Mouse (Mus musculus) embryonic facial prominence, embryonic 12.5 days (tissue): ENCODE data around the gene Ccdc158. TPM values are rescaled to one million over a fixed set of nuclear protein-coding genes. Genes with fewer than 3 reads are reported as not detected.

Experiments used
- ATAC-seq: fragments of 200-750 bp; cut with Nextera tagmentation; 2 replicates; pipeline ENCODE4 v1.8.0; 2017; ENCODE audit not compliant: insufficient number of reproducible peaks, insufficient read depth, low FRiP score, low TSS enrichment
- H3K27ac ChIP-seq: fragments of 300-500 bp; sonication (generic); 2 replicates; pipeline ENCODE4 v1.5.1; 2016; ENCODE audit warnings: mild to moderate bottlenecking
- H3K27me3 ChIP-seq: fragments of 300-500 bp; sonication (generic); 2 replicates; pipeline ENCODE4 v1.6.1; 2016; ENCODE audit warnings: mild to moderate bottlenecking, moderate library complexity
- H3K36me3 ChIP-seq: fragments of 300-500 bp; sonication (generic); 2 replicates; pipeline ENCODE4 v1.6.1; 2016; ENCODE audit warnings: mild to moderate bottlenecking
- H3K4me1 ChIP-seq: fragments of 300-500 bp; sonication (generic); 2 replicates; pipeline ENCODE4 v1.6.1; 2016
- H3K4me2 ChIP-seq: fragments of 300-500 bp; sonication (generic); replicated peaks from 2 replicates; pipeline ENCODE4 v1.6.1; 2016; ENCODE audit warnings: mild to moderate bottlenecking, moderate library complexity
- H3K4me3 ChIP-seq: fragments of 300-500 bp; sonication (generic); 2 replicates; pipeline ENCODE4 v1.5.1; 2016; ENCODE audit warnings: mild to moderate bottlenecking
- H3K9ac ChIP-seq: fragments of 300-500 bp; sonication (generic); 2 replicates; pipeline ENCODE4 v1.6.1; 2016; ENCODE audit warnings: mild to moderate bottlenecking, moderate library complexity
- H3K9me3 ChIP-seq: fragments of 300-500 bp; sonication (generic); 2 replicates; pipeline ENCODE4 v1.6.1; 2016; ENCODE audit warnings: mild to moderate bottlenecking, moderate library complexity
- WGBS: fragments of 180-500 bp; shearing (Covaris S2); methylation state at CpG from one replicate; pipeline ENCODE4 v1.1.7; 2016; 5-methylcytosine and 5-hydroxymethylcytosine counted together
- polyA plus RNA-seq: library from polyadenylated mRNA; unstranded; fragments of >200 nt; fragmentation: Nextera tagmentation; extraction: Ambion mirVana; gene quantifications from 2 replicates; pipeline ENCODE4 v1.2.1, GENCODE M21; 2016

The Ccdc158 gene
- polyA plus RNA-seq, 1 experiment from 2014 or later: 1.3 TPM

DNA sequence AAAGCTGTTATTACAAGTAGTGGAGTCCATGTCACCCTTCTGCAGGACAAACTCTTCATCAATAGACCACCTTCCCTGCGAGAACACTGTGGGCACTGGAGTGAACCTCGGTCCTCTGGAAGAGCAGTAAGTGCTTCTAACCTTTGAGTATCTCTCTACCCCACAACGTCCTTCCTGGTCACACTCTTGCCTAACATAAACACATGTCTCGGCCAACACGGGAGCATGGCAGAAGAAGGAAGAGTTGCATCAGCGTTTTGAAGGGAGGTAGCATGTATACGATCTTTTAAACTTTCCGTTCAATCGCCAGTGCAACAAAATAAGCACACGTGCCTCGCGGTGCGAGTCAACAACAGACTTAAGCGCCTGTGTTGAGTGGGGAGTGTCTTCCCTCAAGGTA is 95.5 kb downstream of the Ccdc158 start:
- Histone ChIP-seq H3K27ac (no peak overlapping the region), H3K4me3 (no peak overlapping the region), H3K4me2 (no peak overlapping the region), H3K27me3 (no peaks in the 10 kb centered on the region), H3K9ac (no peak overlapping the region), H3K9me3 (no peaks in the 10 kb centered on the region), H3K36me3 (no peaks in the 10 kb centered on the region), H3K4me1 (no peaks in the 10 kb centered on the region)
- 90% methylated on average over 14 of the region's 14 CpGs for WGBS
- no peak for ATAC-seq

DNA sequence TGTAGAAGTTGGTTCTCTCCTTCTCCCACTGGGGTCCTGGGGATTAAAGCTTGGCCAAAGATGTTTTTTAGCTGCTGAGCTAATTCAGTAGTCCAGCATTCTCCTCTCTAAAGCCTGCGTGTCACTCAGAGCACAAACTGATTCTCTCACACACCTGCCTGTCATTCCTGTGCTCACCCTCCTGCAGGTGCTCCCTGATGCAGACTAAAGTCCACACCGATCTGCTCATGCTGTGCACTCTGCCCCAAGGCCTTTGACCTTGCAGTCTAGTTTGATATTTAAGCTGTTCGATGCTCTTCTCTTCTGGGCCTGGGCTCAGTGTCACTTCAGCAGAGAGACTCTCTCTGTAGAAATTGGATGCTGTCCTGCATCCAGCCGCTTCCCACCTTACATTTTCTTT is 103.8 kb downstream of the Ccdc158 start:
- Histone ChIP-seq H3K36me3 (no peaks in the 10 kb centered on the region), H3K9ac (no peak overlapping the region), H3K27me3 (no peaks in the 10 kb centered on the region), H3K4me1 (no peaks in the 10 kb centered on the region), H3K4me3 (no peak overlapping the region), H3K4me2 (no peak overlapping the region), H3K27ac (no peak overlapping the region), H3K9me3 (no peaks in the 10 kb centered on the region)
- ATAC-seq: no peak
- 79% methylated on average over 4 of the region's 4 CpGs for WGBS

DNA sequence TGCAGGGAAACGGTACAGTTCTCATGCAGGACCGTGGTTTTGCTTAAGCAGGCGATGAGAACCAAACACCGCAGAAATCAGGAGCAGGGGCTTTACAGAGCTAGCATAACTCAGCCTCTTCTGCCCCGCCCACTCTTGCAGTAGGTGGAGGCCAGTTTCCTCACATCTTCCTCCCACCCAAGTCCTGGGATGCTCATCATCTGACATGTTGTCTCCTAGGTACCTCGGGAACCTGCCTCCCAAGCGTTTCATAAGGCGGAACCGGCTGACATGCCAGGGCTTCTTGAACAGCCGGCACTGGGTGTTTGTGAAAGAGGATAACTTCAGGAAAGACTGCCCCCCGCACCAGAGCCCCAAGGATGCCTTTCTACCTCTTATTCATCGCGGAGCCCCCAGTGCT is 113.1 kb downstream of the Ccdc158 start:
- Histone ChIP-seq H3K27me3 (no peaks in the 10 kb centered on the region), H3K4me1 (0 out of 2 replicates have a peak, but pooled peaks cover 7% of the 10 kb centered on the region), H3K4me3 (no peak overlapping the region), H3K9me3 (no peaks in the 10 kb centered on the region), H3K4me2 (no peak overlapping the region), H3K27ac (no peak overlapping the region), H3K9ac (no peak overlapping the region), H3K36me3 (no peaks in the 10 kb centered on the region)
- ATAC-seq: no peak
- 74% methylated on average over 13 of the region's 13 CpGs for WGBS

DNA sequence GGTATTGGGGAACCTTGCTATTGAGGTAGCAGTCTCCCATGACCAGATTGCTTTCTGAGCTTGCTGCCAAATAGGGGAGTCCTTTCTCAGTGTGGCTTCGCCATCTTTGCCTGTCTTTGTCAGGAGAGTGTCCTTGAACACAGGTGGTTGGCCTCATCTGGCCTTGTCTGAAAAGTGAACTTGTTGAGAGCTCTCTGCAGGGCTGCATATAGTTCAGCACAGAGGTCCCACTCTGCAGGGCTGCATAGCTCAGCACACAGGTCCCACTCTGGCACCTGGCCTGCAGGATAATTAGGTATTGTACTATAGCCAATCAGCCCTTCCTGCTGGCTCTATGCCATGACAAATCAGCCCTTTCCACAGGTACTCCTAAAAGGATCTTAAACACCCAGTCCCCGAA is 114.9 kb downstream of the Ccdc158 start:
- Histone ChIP-seq H3K36me3 (no peaks in the 10 kb centered on the region), H3K9ac (no peak overlapping the region), H3K27me3 (no peaks in the 10 kb centered on the region), H3K4me2 (no peak overlapping the region), H3K9me3 (no peaks in the 10 kb centered on the region), H3K27ac (no peak overlapping the region), H3K4me3 (no peak overlapping the region), H3K4me1 (0 out of 2 replicates have a peak, but pooled peaks cover 7% of the 10 kb centered on the region)
- no peak for ATAC-seq
- WGBS: 68% methylated on average over 2 of the region's 2 CpGs

Other genes with a start within 250 kb of the Ccdc158 start
- gene Nup54, start 240.1 kb downstream of the Ccdc158 start, polyA plus RNA-seq: 57.0 and 61.1 TPM in 2 replicates
- 8.2 and 9.3 TPM in 2 replicates for gene Scarb2, start 168.4 kb downstream of the Ccdc158 start, polyA plus RNA-seq
- gene Fam47e, start 120.2 kb downstream of the Ccdc158 start, polyA plus RNA-seq: not detected in 2 replicates
- gene Stbd1, start 72.2 kb downstream of the Ccdc158 start, polyA plus RNA-seq: 13.2 and 14.5 TPM in 2 replicates
- 5.2 and 6.6 TPM in 2 replicates for gene Shroom3, start 8.2 kb upstream of the Ccdc158 start, polyA plus RNA-seq